Mouse (Mus musculus) cerebral cortex, adult 2 months (tissue): Measurements from ENCODE around the gene Tet3.

ENCODE experiments used
- WGBS: fragments of 180-500 bp; shearing (Covaris S2); methylation state at CpG from one replicate; pipeline ENCODE4 v1.1.7; 2018; 5-methylcytosine and 5-hydroxymethylcytosine counted together

Gene Tet3

GRCm38 (mm10) chr6:83371350-83371749 is 87.5 kb downstream of the Tet3 start:
- WGBS: 65% methylated on average over 3 of the region's 3 CpGs

- 77% methylated on average over 21 of the region's 21 CpGs for WGBS
Measured at GRCm38 (mm10) chr6:83370316-83370965, 88.4 kb downstream of the Tet3 start.

GRCm38 (mm10) chr6:83363075-83363474 is 95.8 kb downstream of the Tet3 start:
- 69% methylated on average over 12 of the region's 12 CpGs for WGBS

- WGBS: 84% methylated on average over 11 of the region's 11 CpGs
Measured at GRCm38 (mm10) chr6:83361523-83362248, 97.2 kb downstream of the Tet3 start.

GRCm38 (mm10) chr6:83357436-83357835 is 101.4 kb downstream of the Tet3 start:
- 86% methylated on average over 10 of the region's 10 CpGs for WGBS

- 19% methylated on average over 7 of the region's 7 CpGs for WGBS
Measured at GRCm38 (mm10) chr6:83356569-83357138, 102.2 kb downstream of the Tet3 start.

- WGBS: 76% methylated on average over 9 of the region's 9 CpGs
Measured at GRCm38 (mm10) chr6:83354856-83355781, 103.8 kb downstream of the Tet3 start.

GRCm38 (mm10) chr6:83352666-83353410 is 106.0 kb downstream of the Tet3 start:
- 76% methylated on average over 24 of the region's 24 CpGs for WGBS

- 77% methylated on average over 7 of the region's 7 CpGs for WGBS
Measured at GRCm38 (mm10) chr6:83351490-83352160, 107.3 kb downstream of the Tet3 start.

GRCm38 (mm10) chr6:83350851-83351405 is 108.0 kb downstream of the Tet3 start:
- WGBS: 82% methylated on average over 16 of the region's 16 CpGs

GRCm38 (mm10) chr6:83350172-83350571 is 108.7 kb downstream of the Tet3 start:
- 74% methylated on average over 7 of the region's 7 CpGs for WGBS

- under 1% methylated on average over 53 of the region's 53 CpGs for WGBS
Measured at GRCm38 (mm10) chr6:83349274-83349958, 109.5 kb downstream of the Tet3 start.

- 22% methylated on average over 6 of the region's 6 CpGs for WGBS
Measured at GRCm38 (mm10) chr6:83348873-83349272, 110.0 kb downstream of the Tet3 start, which contains the start of gene Bola3. Gene Bola3, plus strand, starts transcription at chr6:83349147.

GRCm38 (mm10) chr6:83347916-83348315 is 111.0 kb downstream of the Tet3 start:
- 77% methylated on average over 3 of the region's 3 CpGs for WGBS

GRCm38 (mm10) chr6:83345285-83345684 is 113.6 kb downstream of the Tet3 start:
- WGBS: 93% methylated on average over 8 of the region's 8 CpGs

GRCm38 (mm10) chr6:83342957-83343356 is 115.9 kb downstream of the Tet3 start:
- WGBS: 71% methylated on average over 2 of the region's 2 CpGs

GRCm38 (mm10) chr6:83341387-83341786 is 117.5 kb downstream of the Tet3 start:
- WGBS: 51% methylated on average over 3 of the region's 3 CpGs

- 84% methylated on average over 3 of the region's 3 CpGs for WGBS
Measured at GRCm38 (mm10) chr6:83327591-83328190, 131.2 kb downstream of the Tet3 start.

- 37% methylated on average over 6 of the region's 6 CpGs for WGBS
Measured at GRCm38 (mm10) chr6:83326761-83327160, 132.1 kb downstream of the Tet3 start.
